Mouse (Mus musculus) bone marrow macrophage, adult 2 months (primary cell): ENCODE data around the gene Fsd1.

Source experiments
- CTCF ChIP-seq: IDR thresholded peaks from 2 replicates; pipeline ENCODE4 v1.5.1; 2012; ENCODE audit warnings: low read depth, mild to moderate bottlenecking, low read length, moderate library complexity
- POLR2A ChIP-seq: IDR thresholded peaks from 2 replicates; pipeline ENCODE4 v1.6.1; 2012; ENCODE audit warnings: mild to moderate bottlenecking, low read depth, low read length, borderline replicate concordance

- TF ChIP-seq CTCF, result no peak
- TF ChIP-seq POLR2A, result no peak
Measured at GRCm38 (mm10) chr17:56024931-56025330, 38.6 kb downstream of the Fsd1 start.
